8 mouse cellular contexts compared by ENCODE assay signal in genomic region chr14:55721700-55722437, GRCm38 (mm10). TPM values are rescaled to one million over a fixed set of nuclear protein-coding genes. Genes with fewer than 3 reads are reported as not detected.
DNase-seq lines count a peak whose midpoint lies in the region; ATAC-seq and TF ChIP-seq lines count a peak whose summit lies in the region.

Gene Rabggta, minus strand, starts transcription at chr14:55722263.

- TF ChIP-seq EP300 in liver, postnatal 0 days (IDR thresholded peaks at IDR 0.05; ENCODE audit: low read depth): peak; percentile 3; the same call in 1 of the 2 replicates

- no peaks in the 10 kb centered on the region for H3K9me3 ChIP-seq in E14TG2a.4 (ENCODE audit: low read length)
- no peaks in the 10 kb centered on the region for H3K9me3 ChIP-seq in forebrain, embryonic 13.5 days (replicated peaks)
- H3K9me3 ChIP-seq in liver, postnatal 0 days (ENCODE audit: low read length): no peaks in the 10 kb centered on the region
- H3K9me3 ChIP-seq in neural tube, embryonic 14.5 days (ENCODE audit: control insufficient read depth, low read length): no peaks in the 10 kb centered on the region

- WGBS in forebrain, embryonic 13.5 days: under 1% methylated on average over 50 of the region's 50 CpGs
- WGBS in large intestine, adult 2 months: under 1% methylated on average over 50 of the region's 50 CpGs
- WGBS in liver, postnatal 0 days (ENCODE audit: insufficient replicate concordance): under 1% methylated on average over 50 of the region's 50 CpGs
- under 1% methylated on average over 50 of the region's 50 CpGs for WGBS in neural tube, embryonic 14.5 days

- peak within 1 kb of the TSS; percentile 72 for H3K4me2 ChIP-seq in forebrain, embryonic 13.5 days
- peak within 1 kb of the TSS; percentile 84 for H3K4me2 ChIP-seq in liver, postnatal 0 days (ENCODE audit: low read depth, low read length)
- peak within 1 kb of the TSS; percentile 46 for H3K4me2 ChIP-seq in neural tube, embryonic 14.5 days (ENCODE audit: low read depth, low read length)

- H3K27ac ChIP-seq in forebrain, embryonic 13.5 days: peak within 1 kb of the TSS; percentile 82
- peak within 1 kb of the TSS; percentile 93 for H3K27ac ChIP-seq in liver, postnatal 0 days (ENCODE audit: low read depth)
- peak within 1 kb of the TSS; percentile 78 for H3K27ac ChIP-seq in neural tube, embryonic 14.5 days (ENCODE audit: low read depth, low read length)

- H3K27me3 ChIP-seq in E14TG2a.4 (ENCODE audit: insufficient read depth, low read length): no peaks in the 10 kb centered on the region
- H3K27me3 ChIP-seq in forebrain, embryonic 13.5 days: no peaks in the 10 kb centered on the region
- H3K27me3 ChIP-seq in liver, postnatal 0 days (ENCODE audit: insufficient read depth, low read length): no peaks in the 10 kb centered on the region
- H3K27me3 ChIP-seq in neural tube, embryonic 14.5 days (ENCODE audit: control insufficient read depth, insufficient read depth, low read length): no peaks in the 10 kb centered on the region

- intact Hi-C loops in heart, postnatal 10 days (cut with DNase I): loop anchor here (2.0 kb wide), 2 partner anchors 21 to 39 kb away; no protein-coding TSS in a partner anchor

- H3K4me1 ChIP-seq in E14TG2a.4 (replicated peaks; ENCODE audit: low read depth, low read length): peaks cover 54% of the 10 kb centered on the region
- peaks cover 12% of the 10 kb centered on the region; the same call in 1 of the 2 replicates for H3K4me1 ChIP-seq in forebrain, embryonic 13.5 days
- H3K4me1 ChIP-seq in liver, postnatal 0 days (ENCODE audit: insufficient read depth): peaks cover 28% of the 10 kb centered on the region
- 0 out of 2 replicates have a peak, but pooled peaks cover 4% of the 10 kb centered on the region for H3K4me1 ChIP-seq in neural tube, embryonic 14.5 days (ENCODE audit: control insufficient read depth, insufficient read depth, low read length)

- peak; percentile 96 for ATAC-seq in forebrain, embryonic 13.5 days
- ATAC-seq in liver, postnatal 0 days: peak; percentile 90
- peak; percentile 98 for ATAC-seq in neural tube, embryonic 14.5 days (ENCODE audit: low read depth)

- DNase-seq in c-Kit-positive CD71-positive TER-119-positive erythroid progenitor cells, embryonic 14.5 days (ENCODE audit: low spot score): peak; percentile 91
- DNase-seq in heart, postnatal 10 days: peak; percentile 92 to 95
- DNase-seq in large intestine, adult 2 months (ENCODE audit: low read depth, low spot score): peak; percentile 86
- DNase-seq in liver, postnatal 0 days: peak; percentile 97
- peak; percentile 96 for DNase-seq in testis, postnatal 10 days (ENCODE audit: low spot score)

- peak within 1 kb of the TSS; percentile 78 for H3K9ac ChIP-seq in forebrain, embryonic 13.5 days
- H3K9ac ChIP-seq in liver, postnatal 0 days (replicated peaks): peak within 1 kb of the TSS; percentile 79
- H3K9ac ChIP-seq in neural tube, embryonic 14.5 days (replicated peaks; ENCODE audit: low read depth, low read length): peak within 1 kb of the TSS; percentile 68

- peaks cover 41% of the 10 kb centered on the region for H3K36me3 ChIP-seq in E14TG2a.4 (ENCODE audit: insufficient read depth, low read length)
- H3K36me3 ChIP-seq in forebrain, embryonic 13.5 days (ENCODE audit: poor library complexity, severe bottlenecking): peaks cover 28% of the 10 kb centered on the region
- H3K36me3 ChIP-seq in liver, postnatal 0 days (replicated peaks; ENCODE audit: insufficient read depth, low read length): peaks cover 19% of the 10 kb centered on the region
- H3K36me3 ChIP-seq in neural tube, embryonic 14.5 days (ENCODE audit: control insufficient read depth, insufficient read depth, low read length): peaks cover 21% of the 10 kb centered on the region

- H3K4me3 ChIP-seq in E14TG2a.4 (replicated peaks; ENCODE audit: low read length): peak within 1 kb of the TSS; percentile 86
- peak within 1 kb of the TSS; percentile 81 for H3K4me3 ChIP-seq in forebrain, embryonic 13.5 days
- H3K4me3 ChIP-seq in liver, postnatal 0 days (ENCODE audit: low read depth, low read length): peak within 1 kb of the TSS; percentile 75
- peak within 1 kb of the TSS; percentile 70 for H3K4me3 ChIP-seq in neural tube, embryonic 14.5 days (ENCODE audit: low read depth, low read length)

- TF ChIP-seq CTCF in E14TG2a.4 (conservative IDR thresholded peaks at IDR 0.05; ENCODE audit: low read length): peak; percentile 69
- TF ChIP-seq CTCF in liver, postnatal 0 days (IDR thresholded peaks at IDR 0.05; ENCODE audit: low read depth): peak; percentile 99

RNA-seq across cellular contexts. Expression of gene Rabggta, which starts in this region (rescaled TPM):
- 33.5 and 37.8 TPM in 2 replicates for polyA plus RNA-seq in forebrain, embryonic 13.5 days (2015; fragmentation: Nextera tagmentation; extraction: Ambion mirVana)
- 10 to 100 TPM; 13.7 to 14.4 TPM for total RNA-seq in heart, postnatal 10 days (2021)
- polyA plus RNA-seq in large intestine, adult 2 months (2012; rRNA removed): 34.3 and 42.9 TPM in 2 replicates
- polyA plus RNA-seq in liver, postnatal 0 days (2015; fragmentation: Nextera tagmentation; extraction: Ambion mirVana): 18.5 and 21.2 TPM in 2 replicates
- 47.1 and 59.2 TPM in 2 replicates for polyA plus RNA-seq in neural tube, embryonic 14.5 days (2014; fragmentation: Nextera tagmentation; extraction: Ambion mirVana)

Comparison
In these comparisons a context has a peak if more than half of its experiments do, and no peak if none do; other contexts are left out.
1. Peak in every context shown above with its lines: DNase-seq, ATAC-seq, H3K4me3 ChIP-seq and H3K27ac ChIP-seq.